Mouse (Mus musculus): ENCODE data around the gene Tlr4. TPM values are rescaled to one million over a fixed set of nuclear protein-coding genes. Genes with fewer than 3 reads are reported as not detected.

Gene Tlr4
- polyA plus RNA-seq, 1 experiment from 2014 or later: 3.4 TPM

- no peak overlapping the region for H3K27ac ChIP-seq (replicated peaks)
- no peaks in the 10 kb centered on the region for H3K4me1 ChIP-seq (replicated peaks; ENCODE audit: control insufficient read depth, insufficient read depth)
- H3K36me3 ChIP-seq (ENCODE audit: control insufficient read depth, insufficient read depth, low read length): no peaks in the 10 kb centered on the region
- 51% methylated on average over 2 of the region's 2 CpGs for WGBS
- TF ChIP-seq EP300 (optimal IDR thresholded peaks at IDR 0.05) (no peak), CTCF (IDR thresholded peaks at IDR 0.05; ENCODE audit: low read depth) (no peak)
- DNase-seq (ENCODE audit: low spot score) (no peak), ATAC-seq (ENCODE audit: low FRiP score, low TSS enrichment) (no peak)
- no peak overlapping the region for H3K4me3 ChIP-seq (ENCODE audit: low read depth, low read length)
- no peaks in the 10 kb centered on the region for H3K27me3 ChIP-seq (ENCODE audit: control insufficient read depth, insufficient read depth, low read length)
- no peak overlapping the region for H3K4me2 ChIP-seq (replicated peaks; ENCODE audit: low read depth)
- no peak overlapping the region for H3K9ac ChIP-seq (ENCODE audit: low read length)
- H3K9me3 ChIP-seq (ENCODE audit: control insufficient read depth, low read length): no peaks in the 10 kb centered on the region
These were observed 100.2 kb downstream of the Tlr4 start for GRCm38 (mm10) chr4:66927537-66928088.

GRCm38 (mm10) chr4:66938489-66939061 lies 111.2 kb downstream of the Tlr4 start:
- Histone ChIP-seq H3K4me1 (replicated peaks; ENCODE audit: control insufficient read depth, insufficient read depth) (no peaks in the 10 kb centered on the region), H3K9ac (ENCODE audit: low read length) (no peak overlapping the region), H3K27ac (replicated peaks) (no peak overlapping the region), H3K9me3 (ENCODE audit: control insufficient read depth, low read length) (no peaks in the 10 kb centered on the region), H3K4me2 (replicated peaks; ENCODE audit: low read depth) (no peak overlapping the region), H3K4me3 (ENCODE audit: low read depth, low read length) (no peak overlapping the region), H3K27me3 (ENCODE audit: control insufficient read depth, insufficient read depth, low read length) (no peaks in the 10 kb centered on the region), H3K36me3 (ENCODE audit: control insufficient read depth, insufficient read depth, low read length) (no peaks in the 10 kb centered on the region)
- TF ChIP-seq CTCF (IDR thresholded peaks at IDR 0.05; ENCODE audit: low read depth): no peak
- DNase-seq (ENCODE audit: low spot score) (no peak), ATAC-seq (ENCODE audit: low FRiP score, low TSS enrichment) (no peak)
- 66% methylated on average over 4 of the region's 4 CpGs for WGBS

- no peak overlapping the region for H3K27ac ChIP-seq (replicated peaks)
- no peaks in the 10 kb centered on the region for H3K9me3 ChIP-seq (ENCODE audit: control insufficient read depth, low read length)
- H3K36me3 ChIP-seq (ENCODE audit: control insufficient read depth, insufficient read depth, low read length): no peaks in the 10 kb centered on the region
- no peak for DNase-seq (ENCODE audit: low spot score)
- ATAC-seq (ENCODE audit: low FRiP score, low TSS enrichment): no peak
- 78% methylated on average over 1 of the region's 1 CpGs for WGBS
- no peak overlapping the region for H3K9ac ChIP-seq (ENCODE audit: low read length)
- no peaks in the 10 kb centered on the region for H3K4me1 ChIP-seq (replicated peaks; ENCODE audit: control insufficient read depth, insufficient read depth)
- no peak overlapping the region for H3K4me2 ChIP-seq (replicated peaks; ENCODE audit: low read depth)
- H3K4me3 ChIP-seq (ENCODE audit: low read depth, low read length): no peak overlapping the region
- H3K27me3 ChIP-seq (ENCODE audit: control insufficient read depth, insufficient read depth, low read length): no peaks in the 10 kb centered on the region
- no peak for TF ChIP-seq CTCF (IDR thresholded peaks at IDR 0.05; ENCODE audit: low read depth)
These were observed 114.5 kb downstream of the Tlr4 start for GRCm38 (mm10) chr4:66941894-66942293.

- Histone ChIP-seq H3K4me2 (replicated peaks; ENCODE audit: low read depth) (no peak overlapping the region), H3K36me3 (ENCODE audit: control insufficient read depth, insufficient read depth, low read length) (no peaks in the 10 kb centered on the region), H3K4me3 (ENCODE audit: low read depth, low read length) (no peak overlapping the region), H3K27me3 (ENCODE audit: control insufficient read depth, insufficient read depth, low read length) (no peaks in the 10 kb centered on the region), H3K9ac (ENCODE audit: low read length) (no peak overlapping the region), H3K4me1 (replicated peaks; ENCODE audit: control insufficient read depth, insufficient read depth) (no peaks in the 10 kb centered on the region), H3K27ac (replicated peaks) (no peak overlapping the region), H3K9me3 (ENCODE audit: control insufficient read depth, low read length) (no peaks in the 10 kb centered on the region)
- TF ChIP-seq EP300 (optimal IDR thresholded peaks at IDR 0.05) (no peak), CTCF (IDR thresholded peaks at IDR 0.05; ENCODE audit: low read depth) (peak; percentile 61)
- no peak for DNase-seq (ENCODE audit: low spot score)
- no peak for ATAC-seq (ENCODE audit: low FRiP score, low TSS enrichment)
These were observed 116.3 kb downstream of the Tlr4 start for GRCm38 (mm10) chr4:66943699-66944098.

- TF ChIP-seq EP300 (optimal IDR thresholded peaks at IDR 0.05) (no peak), CTCF (IDR thresholded peaks at IDR 0.05; ENCODE audit: low read depth) (no peak)
- Histone ChIP-seq H3K4me1 (replicated peaks; ENCODE audit: control insufficient read depth, insufficient read depth) (no peaks in the 10 kb centered on the region), H3K27me3 (ENCODE audit: control insufficient read depth, insufficient read depth, low read length) (no peaks in the 10 kb centered on the region), H3K4me3 (ENCODE audit: low read depth, low read length) (no peak overlapping the region), H3K9ac (ENCODE audit: low read length) (no peak overlapping the region), H3K4me2 (replicated peaks; ENCODE audit: low read depth) (no peak overlapping the region), H3K36me3 (ENCODE audit: control insufficient read depth, insufficient read depth, low read length) (no peaks in the 10 kb centered on the region), H3K9me3 (ENCODE audit: control insufficient read depth, low read length) (no peaks in the 10 kb centered on the region), H3K27ac (replicated peaks) (no peak overlapping the region)
- WGBS: 24% methylated on average over 1 of the region's 1 CpGs
- ATAC-seq (ENCODE audit: low FRiP score, low TSS enrichment) (no peak), DNase-seq (ENCODE audit: low spot score) (no peak)
These were observed 120.3 kb downstream of the Tlr4 start for GRCm38 (mm10) chr4:66947657-66948056.

- ATAC-seq (ENCODE audit: low FRiP score, low TSS enrichment) (no peak), DNase-seq (ENCODE audit: low spot score) (no peak)
- WGBS: 63% methylated on average over 3 of the region's 3 CpGs
- TF ChIP-seq EP300 (optimal IDR thresholded peaks at IDR 0.05): no peak
- no peak for TF ChIP-seq CTCF (IDR thresholded peaks at IDR 0.05; ENCODE audit: low read depth)
- Histone ChIP-seq H3K4me1 (replicated peaks; ENCODE audit: control insufficient read depth, insufficient read depth) (no peaks in the 10 kb centered on the region), H3K4me2 (replicated peaks; ENCODE audit: low read depth) (no peak overlapping the region), H3K9me3 (ENCODE audit: control insufficient read depth, low read length) (no peaks in the 10 kb centered on the region), H3K4me3 (ENCODE audit: low read depth, low read length) (no peak overlapping the region), H3K27ac (replicated peaks) (no peak overlapping the region), H3K9ac (ENCODE audit: low read length) (no peak overlapping the region), H3K36me3 (ENCODE audit: control insufficient read depth, insufficient read depth, low read length) (no peaks in the 10 kb centered on the region), H3K27me3 (ENCODE audit: control insufficient read depth, insufficient read depth, low read length) (no peaks in the 10 kb centered on the region)
These were observed 147.5 kb downstream of the Tlr4 start for GRCm38 (mm10) chr4:66974918-66975317.

All from stomach, postnatal 0 days (tissue).